17 mouse cellular contexts compared by ENCODE assay signal in the genomic region with DNA sequence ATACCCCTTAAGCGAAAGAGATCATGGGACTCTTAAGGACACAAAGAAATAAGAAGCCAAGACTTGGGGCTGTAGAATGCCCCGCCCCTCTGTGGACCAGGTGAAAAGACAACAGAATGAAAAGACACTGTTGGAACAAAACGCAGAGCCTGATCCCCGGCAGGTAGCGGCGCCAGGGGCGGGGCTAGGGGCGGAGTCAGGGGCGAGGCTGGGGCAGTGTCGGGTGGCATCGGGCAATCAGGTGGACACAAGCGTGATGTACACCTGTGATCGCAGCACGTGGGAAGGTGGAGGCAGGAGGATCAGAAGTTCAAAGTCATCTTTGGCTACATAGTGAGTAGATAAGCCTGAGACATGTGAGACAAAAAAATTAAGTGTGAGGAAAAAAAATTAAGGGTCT.
A peak's percentile ranks its signal among the peaks of the same experiment; 100 is the strongest.
DNase-seq lines count a peak whose midpoint lies in the region; ATAC-seq lines count a peak whose summit lies in the region.
"Had no signal": no experiment of that assay in that cellular context is flagged by ENCODE, and none has a peak within 500 bp of the region (broad histone marks: within the 10 kb centered on the region; RNA-seq: fewer than 3 reads in every experiment).

No protein-coding gene starts in this region.

- no peak overlapping the region for H3K27ac ChIP-seq in stomach, embryonic 16.5 days (ENCODE audit: low read length)
- no peak overlapping the region for H3K27ac ChIP-seq in forebrain, embryonic 13.5 days
- H3K27ac ChIP-seq: heart, adult 2 months; hindbrain, postnatal 0 days; macrophage had no signal

- H3K36me3 ChIP-seq in stomach, embryonic 16.5 days (ENCODE audit: control insufficient read depth, insufficient read depth, low read length), result no peaks in the 10 kb centered on the region
- no peaks in the 10 kb centered on the region for H3K36me3 ChIP-seq in forebrain, embryonic 13.5 days (ENCODE audit: poor library complexity, severe bottlenecking)

- DNase-seq in embryo, embryonic 9.5 days (ENCODE audit: extremely low spot score), result peak; percentile 19
- DNase-seq in embryo, embryonic 10.5 days (ENCODE audit: low spot score), result no peak
- DNase-seq in lung, postnatal 10 days, result peak; percentile 15
- DNase-seq in lung, postnatal 4 days, result no peak
- peak; percentile 18 for DNase-seq in kidney, adult 9 months
- no peak for DNase-seq in frontal cortex, postnatal 36 days (ENCODE audit: low spot score in 2 of 2)
- DNase-seq: adrenal gland, postnatal 25 days; cerebellum, adult 9-10 months; forebrain, postnatal 0 days; gastrocnemius, postnatal 10 days; heart, adult 2 months; heart, postnatal 10 days; midbrain, embryonic 14.5 days had no signal

- H3K4me3 ChIP-seq in stomach, embryonic 16.5 days (replicated peaks; ENCODE audit: low read length), result no peak overlapping the region
- H3K4me3 ChIP-seq in forebrain, embryonic 13.5 days, result no peak overlapping the region
- H3K4me3 ChIP-seq: heart, adult 2 months had no signal

- peak; percentile 40; the same call in 1 of the 2 replicates for ATAC-seq in stomach, embryonic 16.5 days (ENCODE audit: insufficient read depth, low FRiP score)
- no peak for ATAC-seq in forebrain, embryonic 13.5 days
- ATAC-seq: forebrain, postnatal 0 days; hindbrain, postnatal 0 days had no signal

- H3K27me3 ChIP-seq in stomach, embryonic 16.5 days (ENCODE audit: control insufficient read depth, insufficient read depth, low read length), result no peaks in the 10 kb centered on the region
- no peaks in the 10 kb centered on the region for H3K27me3 ChIP-seq in forebrain, embryonic 13.5 days

- 18% methylated on average over 14 of the region's 14 CpGs for WGBS in stomach, embryonic 16.5 days
- 15% methylated on average over 14 of the region's 14 CpGs for WGBS in forebrain, embryonic 13.5 days

- H3K4me2 ChIP-seq in stomach, embryonic 16.5 days (ENCODE audit: low read depth, low read length), result no peak overlapping the region
- H3K4me2 ChIP-seq in forebrain, embryonic 13.5 days, result no peak overlapping the region

- H3K9ac ChIP-seq in stomach, embryonic 16.5 days (ENCODE audit: low read length), result no peak overlapping the region
- no peak overlapping the region for H3K9ac ChIP-seq in forebrain, embryonic 13.5 days
- H3K9ac ChIP-seq: forebrain, postnatal 0 days had no signal

- no peaks in the 10 kb centered on the region for H3K4me1 ChIP-seq in stomach, embryonic 16.5 days (ENCODE audit: control insufficient read depth, insufficient read depth, low read length)
- H3K4me1 ChIP-seq in forebrain, embryonic 13.5 days, result no peaks in the 10 kb centered on the region

- H3K9me3 ChIP-seq in stomach, embryonic 16.5 days (replicated peaks; ENCODE audit: control insufficient read depth, low read length), result no peaks in the 10 kb centered on the region
- H3K9me3 ChIP-seq in forebrain, embryonic 13.5 days (replicated peaks), result no peaks in the 10 kb centered on the region

Comparison
In these comparisons a context has a peak if more than half of its experiments do, and no peak if none do; other contexts are left out.
1. DNase-seq: peak in embryo, embryonic 9.5 days (single experiment), lung, postnatal 10 days (single experiment) and kidney, adult 9 months (single experiment); none in embryo, embryonic 10.5 days (single experiment), lung, postnatal 4 days (0 of 2) and frontal cortex, postnatal 36 days (0 of 2).